Mouse (Mus musculus): ENCODE data around the gene Atxn7.

GRCm38 (mm10) chr14:13962476-13962875 is 1.2 kb downstream of the Atxn7 start:
- TF ChIP-seq CTCF (IDR thresholded peaks at IDR 0.05; ENCODE audit: control insufficient read depth, insufficient read depth, low read length) (no peak), POLR2A (IDR thresholded peaks at IDR 0.05; ENCODE audit: borderline replicate concordance, control insufficient read depth, low read depth, low read length) (no peak)

Measured in bone marrow, adult 2 months (tissue).